Mouse (Mus musculus) bone marrow macrophage, adult 2 months (primary cell): ENCODE measurements around the gene Ifit1. TPM values are rescaled to one million over a fixed set of nuclear protein-coding genes. Genes with fewer than 3 reads are reported as not detected.
"Not testable (repeated sequence)": the region's sequence is repeated elsewhere in the genome, so short reads cannot be mapped to it uniquely, and the experiment has no call there.

Source experiments
- H3K27ac ChIP-seq: 2 replicates; pipeline ENCODE4 v1.5.1; 2012; ENCODE audit warnings: low read depth, low read length; ENCODE audit not compliant: insufficient read depth
- H3K4me1 ChIP-seq: 2 replicates; pipeline ENCODE4 v1.6.1; 2012; ENCODE audit warnings: low read length; ENCODE audit not compliant: control insufficient read depth, insufficient read depth
- H3K4me3 ChIP-seq: 2 replicates; pipeline ENCODE4 v1.5.1; 2012; ENCODE audit warnings: mild to moderate bottlenecking, low read length, moderate library complexity; ENCODE audit not compliant: insufficient read depth
- CTCF ChIP-seq: IDR thresholded peaks from 2 replicates; pipeline ENCODE4 v1.5.1; 2012; ENCODE audit warnings: low read depth, mild to moderate bottlenecking, low read length, moderate library complexity
- POLR2A ChIP-seq: IDR thresholded peaks from 2 replicates; pipeline ENCODE4 v1.6.1; 2012; ENCODE audit warnings: mild to moderate bottlenecking, low read depth, low read length, borderline replicate concordance
- polyA plus RNA-seq: library from polyadenylated mRNA; stranded (reverse); fragments of >200 nt; gene quantifications from 2 replicates; pipeline ENCODE4 v1.2.4, GENCODE M21; 2012; ENCODE audit not compliant: missing spikeins, insufficient read depth, insufficient read length

Gene Ifit1
- polyA plus RNA-seq, 1 experiment: 46.3 TPM

DNA sequence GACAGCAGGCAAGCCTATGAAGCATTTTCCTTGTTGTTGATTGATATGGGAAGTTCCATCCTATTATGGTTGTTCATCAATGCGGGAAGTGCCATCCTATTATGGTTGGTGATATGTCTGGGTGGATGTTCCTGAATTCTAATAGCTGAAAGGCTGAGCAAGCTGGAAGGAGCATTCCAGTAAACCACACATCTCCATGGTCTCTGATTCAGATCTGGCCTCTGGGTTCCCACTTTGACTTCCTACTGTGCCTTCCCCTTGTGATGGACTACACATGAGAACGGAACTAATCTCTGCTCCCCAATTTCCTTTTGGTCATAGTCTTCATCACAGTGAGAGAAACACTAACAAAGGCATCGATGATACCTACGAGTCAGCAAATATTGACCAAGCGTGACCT lies 19.8 kb upstream of the Ifit1 start:
- no peaks in the 10 kb centered on the region for H3K4me1 ChIP-seq
- TF ChIP-seq CTCF (no peak), POLR2A (no peak)
- no peak overlapping the region for H3K4me3 ChIP-seq
- no peak overlapping the region for H3K27ac ChIP-seq

DNA sequence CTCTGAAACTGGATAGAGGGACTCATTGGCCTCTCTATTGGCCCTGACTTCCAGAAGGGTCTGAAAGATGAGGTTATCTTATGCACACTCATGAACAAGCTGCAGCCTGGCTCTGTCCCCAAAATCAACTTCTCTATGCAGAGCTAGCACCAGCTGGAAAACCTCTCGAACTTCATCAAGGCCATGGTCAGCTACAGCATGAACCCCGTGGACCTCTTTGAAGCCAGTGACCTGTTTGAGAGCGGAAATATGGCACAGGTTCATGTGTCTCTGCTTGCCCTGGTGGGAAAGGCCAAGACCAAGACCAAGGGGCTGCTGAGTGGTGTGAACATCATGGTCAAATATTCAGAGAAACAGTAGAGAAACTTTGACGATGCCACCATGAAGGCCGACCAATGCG lies 16.9 kb upstream of the Ifit1 start:
- TF ChIP-seq CTCF: no peak
- no peak for TF ChIP-seq POLR2A
- no peak overlapping the region for H3K4me3 ChIP-seq
- H3K4me1 ChIP-seq: no peaks in the 10 kb centered on the region
- H3K27ac ChIP-seq: no peak overlapping the region

DNA sequence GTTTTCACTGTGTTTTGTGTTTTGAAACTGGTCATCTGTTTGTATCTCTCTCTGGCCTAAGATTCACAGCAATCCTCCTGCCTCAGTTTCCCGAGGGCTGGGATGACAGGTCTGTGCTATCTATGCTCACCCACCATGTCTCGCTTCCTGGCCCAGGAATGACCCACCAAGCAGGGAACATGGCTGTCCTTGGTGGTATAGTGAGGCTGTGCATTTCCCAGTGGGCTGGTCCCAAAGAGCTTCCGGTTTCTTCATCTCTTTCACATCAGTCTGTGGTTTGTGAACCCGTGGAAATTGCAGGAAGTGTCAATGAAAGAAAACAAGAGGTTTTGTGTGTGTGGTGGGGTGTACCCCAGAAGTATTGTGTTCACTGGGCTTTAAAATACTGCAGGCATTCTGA lies 16.0 kb upstream of the Ifit1 start:
- Histone ChIP-seq H3K27ac (no peak overlapping the region), H3K4me1 (no peaks in the 10 kb centered on the region), H3K4me3 (no peak overlapping the region)
- TF ChIP-seq POLR2A (no peak), CTCF (no peak)

DNA sequence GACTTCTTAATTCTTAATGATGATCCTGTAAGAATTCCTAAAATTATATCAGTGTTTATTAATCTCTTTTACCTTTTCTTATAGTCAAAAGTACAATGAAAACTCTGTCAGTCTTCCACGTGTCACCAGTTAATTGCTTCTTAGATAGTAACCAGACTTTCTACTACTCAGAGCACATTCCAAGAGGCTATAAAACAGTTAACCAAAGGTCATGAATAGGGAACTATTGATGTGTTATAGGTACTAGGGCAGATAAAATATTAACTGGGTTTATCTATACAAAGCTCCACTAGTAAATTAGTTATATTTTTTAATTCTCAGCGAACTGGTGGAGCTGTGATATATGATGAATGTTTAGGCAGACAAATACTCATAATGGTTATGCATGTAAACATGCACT lies 13.2 kb upstream of the Ifit1 start:
- Histone ChIP-seq H3K4me3 (no peak overlapping the region), H3K4me1 (no peaks in the 10 kb centered on the region), H3K27ac (no peak overlapping the region)
- TF ChIP-seq POLR2A (no peak), CTCF (no peak)

DNA sequence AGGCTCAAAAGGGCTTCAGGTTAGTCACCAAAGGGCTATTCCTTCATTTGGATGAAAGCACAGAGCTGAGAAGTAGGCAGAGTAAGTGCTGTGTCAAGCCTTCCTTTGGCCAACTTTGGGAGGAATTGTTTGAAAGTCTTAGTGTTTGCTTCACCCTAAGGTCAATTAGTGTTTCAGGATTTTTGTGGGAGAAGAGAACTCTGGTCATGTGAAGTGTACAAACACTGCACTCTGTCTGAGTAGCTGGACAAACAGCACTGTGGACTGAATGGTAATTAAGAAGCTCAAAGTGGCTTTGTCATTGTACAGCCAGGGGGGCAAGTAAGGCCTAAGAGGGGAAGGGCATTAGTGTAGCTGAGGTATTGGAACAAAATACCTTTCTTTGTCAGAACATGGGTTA lies 9.2 kb upstream of the Ifit1 start:
- no peak overlapping the region for H3K4me3 ChIP-seq
- H3K27ac ChIP-seq: no peak overlapping the region
- TF ChIP-seq POLR2A: no peak
- TF ChIP-seq CTCF: no peak
- peaks cover 9% of the 10 kb centered on the region for H3K4me1 ChIP-seq

DNA sequence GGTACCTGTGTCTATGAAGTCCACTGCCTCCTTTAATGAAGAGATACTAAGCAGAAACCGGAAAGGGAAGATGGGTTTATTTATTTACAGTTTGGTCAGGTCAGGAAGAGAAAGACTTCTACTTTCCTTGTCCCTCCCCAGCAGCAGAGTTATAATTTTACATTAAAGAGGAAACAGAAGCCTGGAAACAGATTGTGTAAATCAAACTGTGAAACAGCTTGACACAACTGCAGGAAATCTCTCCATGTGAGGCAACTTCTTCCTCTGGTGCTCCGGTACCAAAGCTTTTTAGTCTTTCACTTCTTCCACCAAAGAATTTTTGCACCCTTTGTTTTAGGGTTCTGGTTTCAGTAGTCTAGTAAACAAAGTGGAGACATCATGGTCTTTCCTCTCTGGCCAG lies 7.2 kb upstream of the Ifit1 start:
- 0 out of 2 replicates have a peak overlapping the region, but pooled peaks have one; percentile 1 for H3K4me3 ChIP-seq
- H3K4me1 ChIP-seq: peaks cover 9% of the 10 kb centered on the region
- TF ChIP-seq CTCF (no peak), POLR2A (no peak)
- H3K27ac ChIP-seq: peak overlapping the region; percentile 61

DNA sequence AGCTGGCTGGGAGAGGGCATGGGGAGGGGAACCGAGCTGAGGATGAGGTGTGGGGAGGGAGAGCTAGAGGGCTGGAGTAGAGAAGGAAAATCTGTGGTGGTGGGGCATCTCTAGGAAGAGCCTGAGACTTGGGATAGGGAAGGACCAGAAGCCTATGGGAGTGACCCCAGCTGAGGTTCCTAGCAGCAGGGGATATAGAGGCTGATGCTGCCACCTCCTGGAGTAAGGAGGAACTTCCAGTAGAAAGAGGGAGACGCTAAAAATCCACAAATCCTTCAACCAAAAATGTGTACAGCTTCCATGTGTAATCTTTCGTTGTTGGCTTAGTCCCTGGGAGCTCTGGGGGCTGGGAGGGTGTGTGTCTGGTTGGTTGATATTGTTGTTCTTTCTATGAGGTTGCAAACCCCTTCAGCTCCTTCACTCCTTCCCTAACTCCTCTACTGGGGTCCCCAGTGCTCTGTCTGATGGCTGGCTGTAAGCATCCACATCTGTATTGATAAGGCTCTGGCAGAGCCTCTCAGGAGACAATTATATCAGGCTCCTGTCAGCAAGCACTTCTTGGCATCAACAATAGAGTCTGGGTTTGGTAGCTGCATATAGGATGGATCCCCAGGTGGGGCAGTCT lies 3.6 kb upstream of the Ifit1 start:
- peaks cover 11% of the 10 kb centered on the region for H3K4me1 ChIP-seq
- TF ChIP-seq CTCF: peak; percentile 97
- TF ChIP-seq POLR2A: no peak
- no peak overlapping the region for H3K4me3 ChIP-seq
- no peak overlapping the region for H3K27ac ChIP-seq

DNA sequence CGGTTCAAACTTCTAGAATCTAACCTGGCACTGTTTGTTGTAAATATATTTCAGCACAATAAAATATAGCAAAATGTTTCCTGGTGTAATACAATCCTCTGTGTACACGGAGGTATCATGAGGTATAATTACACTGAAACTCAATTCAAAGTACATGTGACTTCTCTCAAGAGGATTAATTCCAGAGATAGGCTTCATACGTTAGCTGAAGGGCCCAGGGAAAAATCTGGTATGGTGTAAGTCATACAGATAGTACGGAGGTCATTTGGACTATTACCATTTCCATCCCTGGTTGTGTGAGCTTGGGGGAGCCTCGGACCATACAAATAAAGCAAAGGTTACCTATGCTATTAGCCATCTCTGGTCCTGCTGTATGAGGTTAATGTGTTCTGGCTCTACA lies 1.9 kb downstream of the Ifit1 start:
- no peak overlapping the region for H3K4me3 ChIP-seq
- TF ChIP-seq POLR2A: no peak
- no peak for TF ChIP-seq CTCF
- H3K27ac ChIP-seq: no peak overlapping the region

DNA sequence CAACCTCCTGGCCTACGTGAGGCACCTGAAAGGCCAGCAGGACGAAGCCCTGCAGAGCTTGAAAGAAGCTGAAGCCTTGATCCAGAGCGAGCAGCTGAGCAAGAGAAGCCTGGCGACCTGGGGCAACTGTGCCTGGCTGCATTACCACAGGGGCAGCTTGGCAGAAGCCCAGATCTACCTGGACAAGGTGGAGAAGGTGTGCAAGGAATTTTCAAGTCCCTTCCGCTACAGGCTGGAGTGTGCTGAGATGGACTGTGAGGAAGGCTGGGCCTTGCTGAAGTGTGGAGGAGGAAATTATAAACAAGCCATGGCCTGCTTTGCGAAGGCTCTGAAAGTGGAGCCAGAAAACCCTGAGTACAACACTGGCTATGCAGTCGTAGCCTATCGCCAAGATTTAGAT lies 7.0 kb downstream of the Ifit1 start:
- H3K4me3 ChIP-seq, H3K4me1 ChIP-seq, H3K27ac ChIP-seq: not testable (repeated sequence)

More for the DNA sequence above, 1.9 kb downstream of the Ifit1 start:
- H3K4me1 ChIP-seq: peaks cover 2% of the 10 kb centered on the region; the same call in 1 of the 2 replicates

DNA sequence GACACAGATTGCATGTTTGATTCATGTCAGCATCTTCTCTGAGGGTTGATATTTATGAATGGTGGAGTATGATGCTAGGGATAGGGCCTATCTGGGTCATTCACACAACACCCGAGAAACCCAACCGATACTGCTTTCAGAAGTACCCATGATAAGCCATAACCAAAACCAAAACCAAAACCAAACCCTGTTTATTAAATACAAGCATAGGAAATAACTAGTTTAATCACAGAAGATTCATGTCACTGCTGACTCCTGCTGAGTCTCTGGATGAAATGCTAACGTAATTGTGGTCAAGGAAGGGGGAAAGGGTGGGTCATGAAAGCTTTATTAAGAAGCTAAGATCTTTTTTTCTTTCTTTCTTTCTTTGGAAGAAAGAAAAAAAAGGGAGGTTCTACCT lies 9.6 kb downstream of the Ifit1 start:
- H3K27ac ChIP-seq: no peak overlapping the region
- H3K4me3 ChIP-seq: no peak overlapping the region
- no peaks in the 10 kb centered on the region for H3K4me1 ChIP-seq
- TF ChIP-seq CTCF (no peak), POLR2A (no peak)

DNA sequence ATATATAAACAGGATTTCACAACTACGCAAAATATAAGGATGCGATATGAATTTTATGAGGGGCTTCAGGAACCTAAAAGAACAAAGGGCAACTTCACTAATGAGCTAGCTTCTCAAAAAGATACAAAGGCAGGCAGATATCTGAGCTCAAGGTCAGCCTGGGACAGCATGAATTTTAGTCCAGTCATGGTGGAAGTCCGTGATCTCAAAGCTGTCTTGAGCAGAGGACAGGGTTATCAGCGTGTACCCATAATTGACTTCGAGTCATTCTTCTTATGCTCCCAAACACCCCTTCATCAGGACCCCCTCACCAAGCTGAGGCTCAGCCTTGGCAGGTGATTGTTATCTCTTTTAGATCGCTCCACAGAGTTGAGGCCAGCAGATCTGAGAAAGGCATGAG lies 10.3 kb downstream of the Ifit1 start:
- H3K4me1 ChIP-seq: no peaks in the 10 kb centered on the region
- no peak overlapping the region for H3K4me3 ChIP-seq
- H3K27ac ChIP-seq: no peak overlapping the region
- TF ChIP-seq POLR2A: no peak
- no peak for TF ChIP-seq CTCF
